Mouse (Mus musculus) adrenal gland, postnatal 10 days (tissue): ENCODE measurements around the gene Ppp1r14a. TPM values are rescaled to one million over a fixed set of nuclear protein-coding genes. Genes with fewer than 3 reads are reported as not detected.
A peak's percentile ranks its signal among the peaks of the same experiment; 100 is the strongest.

ENCODE experiments used
- DNase-seq: peaks from one replicate; pipeline ENCODE4 v3.0.0; 2021; ENCODE audit warnings: mixed read lengths
- total RNA-seq, 2 experiments: library from RNA; stranded (reverse); gene quantifications; 2 replicates each; pipeline ENCODE4 v1.2.3; 2021

The Ppp1r14a gene
- total RNA-seq, 2 experiments from 2014 or later: 13.8 to 14.3 TPM

DNA sequence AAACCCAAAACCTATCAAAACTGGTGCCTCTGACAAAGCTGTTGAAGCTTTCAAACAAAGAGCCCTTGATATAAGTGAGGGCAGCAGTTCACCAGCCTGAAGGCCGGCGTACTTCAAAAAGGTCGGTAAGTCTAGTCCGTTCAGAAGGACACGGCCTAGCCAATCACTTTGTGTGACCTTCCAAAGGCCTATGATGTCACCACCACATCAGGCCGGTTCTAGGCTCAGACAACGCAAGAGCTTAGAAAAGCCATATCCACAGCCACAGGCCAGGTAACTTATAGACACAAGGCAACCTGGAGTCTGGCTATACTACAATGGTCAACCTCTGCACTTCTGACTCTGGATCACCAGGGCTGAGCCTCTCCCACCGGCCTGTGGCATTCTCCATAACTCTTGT lies 9.2 kb upstream of the Ppp1r14a start:
- DNase-seq: no peak

DNA sequence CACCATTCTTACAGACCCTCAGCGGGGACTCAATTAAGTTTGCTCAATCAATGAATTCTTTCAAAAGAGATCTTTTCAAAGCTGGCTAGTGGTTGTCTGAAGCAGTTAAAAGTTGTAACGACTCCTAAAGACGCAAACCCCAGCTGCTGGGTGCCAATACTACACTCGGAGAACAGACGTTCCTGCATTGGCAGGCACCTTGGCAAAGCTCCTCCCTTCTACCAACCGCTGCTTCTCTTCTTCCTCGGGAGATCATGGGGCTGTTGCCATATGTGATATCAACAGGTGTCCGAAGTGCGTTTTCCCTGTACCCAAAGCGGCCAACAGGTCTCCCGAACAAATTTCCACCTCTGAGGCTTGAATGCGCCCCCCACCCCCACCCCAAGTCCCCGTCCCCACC lies 8.3 kb upstream of the Ppp1r14a start:
- no peak for DNase-seq

DNA sequence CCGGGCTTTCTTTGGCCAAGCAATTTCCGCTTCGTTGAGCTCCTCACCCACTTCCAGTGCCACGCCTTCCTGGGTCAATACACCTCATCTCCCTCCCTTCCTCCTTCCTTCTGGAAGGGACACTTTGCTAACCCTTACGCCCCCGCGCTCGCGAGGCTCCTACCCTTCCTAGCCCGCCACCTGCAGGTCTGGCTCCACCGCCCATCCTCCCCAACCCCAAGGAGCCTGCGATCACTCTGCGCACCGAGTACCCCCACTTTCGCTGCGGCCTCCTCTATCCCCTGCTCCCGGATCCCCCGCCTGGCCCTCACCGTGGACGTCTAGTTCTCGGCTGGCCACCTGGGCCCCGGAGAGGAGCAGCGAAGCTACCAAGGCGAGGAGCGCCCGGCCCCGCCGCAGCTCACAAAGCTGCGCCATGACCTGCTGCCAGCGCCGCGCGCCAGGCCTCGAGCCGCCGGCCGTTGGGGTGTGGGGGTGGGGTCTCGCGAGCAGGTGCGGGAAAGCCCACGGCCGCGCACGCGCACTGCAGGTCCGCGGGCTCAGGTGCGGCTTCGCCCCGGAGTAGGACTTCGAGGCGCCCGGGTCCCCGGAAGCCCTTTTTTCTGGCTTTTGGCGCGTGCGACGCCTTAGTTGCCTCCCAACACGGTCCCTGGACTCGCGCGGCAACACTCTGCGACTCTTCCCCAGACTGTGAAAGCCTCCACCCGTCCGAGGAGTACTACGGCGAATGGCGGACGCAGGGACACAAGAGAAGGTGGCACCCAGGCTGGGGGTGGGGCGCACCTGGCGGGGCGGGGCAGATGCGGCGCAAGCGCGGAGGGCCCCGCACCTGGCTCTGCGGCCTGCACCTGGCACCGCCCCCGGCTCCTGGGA lies 7.7 kb upstream of the Ppp1r14a start, which contains the start of gene Spint2:
Gene Spint2 (minus strand): TSS at position 712 of the 873 bp plus-strand sequence.
- peak; percentile 81 for DNase-seq

DNA sequence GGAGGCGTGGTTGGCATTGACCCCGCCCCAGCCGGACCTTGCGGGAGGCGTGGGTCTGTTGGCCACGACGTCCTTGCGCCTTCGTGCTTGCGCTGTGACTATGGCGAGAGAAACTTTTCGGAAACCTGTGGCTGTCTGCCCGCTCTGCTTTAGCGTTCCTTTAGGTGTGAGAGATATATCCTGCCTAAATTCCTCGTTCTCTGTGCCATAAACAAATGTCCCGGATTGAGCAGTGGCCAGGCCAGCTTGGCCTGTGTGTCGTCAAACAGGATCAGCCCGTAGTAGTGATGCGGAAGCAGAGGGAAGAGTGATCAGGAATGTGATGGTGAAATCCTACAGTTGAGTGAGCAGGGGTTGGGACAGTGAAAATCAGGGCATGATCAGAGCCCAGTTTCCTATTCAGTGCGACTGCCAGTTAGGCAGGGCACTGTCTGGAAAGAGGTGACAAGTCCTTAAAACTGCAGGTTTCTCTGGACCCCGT lies 7.0 kb upstream of the Ppp1r14a start:
- no peak for DNase-seq

DNA sequence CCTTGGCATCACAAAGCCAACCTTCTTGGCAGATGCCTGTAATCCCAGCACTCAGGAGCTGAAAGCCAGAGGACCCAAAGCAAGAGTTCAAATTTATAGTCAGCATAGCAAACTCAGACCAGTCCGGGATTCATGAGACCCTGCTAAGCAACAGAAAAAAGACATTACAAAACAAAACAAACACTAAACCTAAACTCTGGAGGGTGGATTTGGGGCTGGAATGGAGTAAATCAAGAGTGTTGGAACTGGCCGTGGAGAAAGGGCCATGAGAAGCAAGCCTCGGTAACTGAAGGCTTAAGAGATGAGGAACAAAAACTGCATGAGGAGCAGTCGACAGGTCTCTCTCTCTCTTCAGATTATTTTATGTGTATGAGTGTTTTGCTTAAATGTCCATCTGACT lies 5.2 kb upstream of the Ppp1r14a start:
- DNase-seq: no peak

DNA sequence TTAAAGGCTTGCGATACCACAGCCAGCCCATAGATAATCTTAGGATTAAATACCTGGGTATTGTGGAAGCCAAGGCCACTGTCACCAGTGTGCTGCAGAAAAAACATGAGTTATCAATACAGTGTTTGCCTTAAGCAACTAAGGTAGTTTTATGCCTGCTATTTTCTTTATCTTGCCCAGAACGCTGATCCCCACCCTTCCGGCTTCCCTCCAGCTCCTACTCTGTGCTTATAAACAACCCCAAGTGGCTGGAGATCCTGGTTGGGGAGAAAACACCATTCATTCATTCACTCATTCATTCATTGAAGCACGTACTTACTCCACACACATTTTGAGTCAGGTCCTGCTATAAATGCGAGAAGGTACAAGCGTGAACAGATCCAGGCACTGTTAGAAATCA lies 4.6 kb upstream of the Ppp1r14a start:
- no peak for DNase-seq

DNA sequence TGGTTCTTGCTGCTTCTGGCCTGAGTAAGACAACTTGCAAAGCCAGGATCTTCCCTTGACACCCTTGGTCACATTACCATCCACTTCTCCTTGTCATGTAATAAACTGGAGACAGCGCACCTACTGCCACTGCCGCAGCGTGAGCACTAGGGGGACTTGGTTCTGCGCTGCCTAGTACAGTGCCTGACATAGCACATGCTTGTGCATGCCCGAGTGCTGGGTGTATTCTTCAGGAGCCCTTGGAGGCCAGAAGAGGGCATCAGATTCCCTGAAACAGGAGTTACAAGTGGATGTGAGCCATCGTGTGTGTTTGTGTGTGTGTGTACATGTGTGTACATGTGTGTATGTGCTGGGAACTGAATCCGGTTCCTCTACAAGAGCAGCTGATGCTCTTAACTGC lies 1.6 kb upstream of the Ppp1r14a start:
- DNase-seq: no peak

DNA sequence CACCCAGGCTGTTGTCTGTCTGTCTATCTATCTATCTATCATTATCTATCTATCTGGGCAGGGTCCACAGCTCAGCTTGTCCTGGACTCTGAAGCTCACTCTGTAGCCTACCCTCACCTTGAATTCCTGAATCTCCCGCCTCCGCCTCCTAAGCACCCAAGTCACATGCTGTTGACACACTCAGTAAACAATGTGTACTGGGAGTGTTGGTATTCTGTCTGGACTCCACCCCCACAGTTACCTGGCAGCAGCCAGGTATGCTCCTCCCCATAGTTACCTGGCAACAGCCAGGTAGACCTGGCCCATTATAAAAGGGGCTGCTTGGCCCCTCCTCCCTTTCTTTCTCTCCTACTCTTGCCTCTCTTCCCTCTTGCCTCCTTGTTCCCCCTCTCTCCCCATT lies 1.0 kb upstream of the Ppp1r14a start:
- no peak for DNase-seq

DNA sequence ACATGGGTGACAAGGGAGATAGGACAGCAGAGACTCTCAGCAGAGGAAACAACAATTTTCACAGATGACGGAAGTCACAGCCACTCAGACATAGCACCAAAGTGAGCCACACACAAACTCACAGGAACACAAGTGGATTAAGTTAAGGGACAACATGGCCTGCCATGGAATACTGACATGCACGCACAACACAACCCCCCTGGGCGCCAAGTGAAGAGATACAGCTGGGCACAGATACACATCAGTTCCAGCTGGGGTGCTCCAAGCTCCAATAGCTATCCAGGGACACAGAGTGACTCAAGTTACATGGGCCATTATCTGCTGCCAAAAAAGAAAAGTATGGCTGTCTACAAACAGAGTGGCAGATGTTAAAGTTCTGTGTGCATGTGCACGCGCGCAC lies 748 bp downstream of the Ppp1r14a start:
- DNase-seq: no peak

DNA sequence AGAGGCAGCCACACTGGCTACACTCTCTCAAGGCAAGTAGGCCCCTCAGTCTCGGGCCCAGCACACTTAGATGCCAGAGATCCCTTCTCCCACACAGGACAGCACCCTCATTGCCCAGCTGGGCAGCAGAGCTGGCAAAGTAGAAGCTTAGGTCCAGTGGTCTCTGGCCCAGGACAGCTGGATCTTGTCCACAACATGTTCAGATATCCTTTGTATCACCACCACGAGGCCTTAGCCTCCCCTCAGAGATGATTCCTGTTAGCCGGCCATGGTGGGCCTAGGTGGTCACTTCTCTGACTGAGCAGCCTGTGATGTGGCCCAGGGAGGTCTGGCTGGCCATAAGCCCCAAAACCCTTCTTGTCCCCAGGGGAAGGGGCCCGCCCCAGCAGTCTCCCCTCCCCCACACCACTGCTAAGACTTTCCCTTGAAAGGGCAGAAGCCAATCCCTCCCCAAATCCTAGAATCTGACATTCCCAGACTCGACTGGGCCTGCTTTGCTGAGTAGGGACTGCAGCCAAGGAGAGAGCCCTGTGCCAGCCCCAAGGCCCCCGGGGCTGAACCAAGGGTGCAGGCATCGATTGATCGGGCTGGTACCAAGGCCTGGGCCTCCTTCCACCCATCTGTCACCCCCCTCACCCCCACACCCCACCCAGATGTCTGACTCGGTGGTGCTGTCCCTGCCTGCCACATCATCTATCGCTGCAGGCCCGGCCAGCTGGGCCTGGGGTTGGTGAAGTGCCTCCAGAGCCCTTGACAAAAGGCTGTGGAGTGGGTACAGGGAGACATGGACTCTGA lies 1.8 kb downstream of the Ppp1r14a start:
- no peak for DNase-seq

DNA sequence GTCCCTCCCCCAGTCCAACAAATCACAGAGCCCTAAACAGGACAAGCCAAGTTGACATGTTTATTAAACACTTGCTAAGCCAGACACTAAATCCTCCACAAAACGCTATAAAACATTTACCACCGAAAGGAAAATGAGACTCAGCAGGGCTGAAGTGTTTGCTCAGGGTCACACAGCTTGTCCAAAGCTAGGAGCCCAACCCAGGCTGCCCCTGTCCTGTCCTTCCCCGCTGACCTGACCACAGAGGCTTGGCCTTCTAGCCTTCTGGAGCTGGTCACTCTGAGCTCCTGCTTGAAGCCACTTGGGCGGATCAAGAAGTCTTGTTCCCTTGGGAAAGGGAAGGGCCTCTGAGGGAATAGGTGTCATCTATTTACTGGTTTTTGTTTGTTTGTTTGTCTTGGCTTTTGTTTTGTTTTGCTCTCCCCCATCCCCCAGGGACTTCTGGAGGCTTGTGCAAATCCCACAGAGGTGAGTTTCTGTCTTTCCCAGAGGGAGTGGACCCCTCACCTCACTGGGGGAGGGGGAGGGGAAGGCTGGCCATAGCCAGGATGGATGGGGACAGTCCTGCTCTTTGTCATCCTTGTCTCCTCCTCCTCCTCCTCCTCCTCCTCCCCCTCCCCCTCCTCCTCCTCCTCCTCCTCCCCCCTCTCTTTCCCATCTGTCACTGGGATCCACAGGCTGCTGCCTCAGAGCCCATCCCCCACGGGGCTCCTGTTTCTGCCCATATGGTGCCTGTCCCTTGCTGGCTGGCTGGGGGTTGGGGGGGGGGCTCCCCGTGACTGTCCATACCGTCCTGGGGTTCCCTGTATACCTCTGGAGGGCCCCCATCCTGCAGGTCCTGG lies 2.7 kb downstream of the Ppp1r14a start:
- DNase-seq: no peak

DNA sequence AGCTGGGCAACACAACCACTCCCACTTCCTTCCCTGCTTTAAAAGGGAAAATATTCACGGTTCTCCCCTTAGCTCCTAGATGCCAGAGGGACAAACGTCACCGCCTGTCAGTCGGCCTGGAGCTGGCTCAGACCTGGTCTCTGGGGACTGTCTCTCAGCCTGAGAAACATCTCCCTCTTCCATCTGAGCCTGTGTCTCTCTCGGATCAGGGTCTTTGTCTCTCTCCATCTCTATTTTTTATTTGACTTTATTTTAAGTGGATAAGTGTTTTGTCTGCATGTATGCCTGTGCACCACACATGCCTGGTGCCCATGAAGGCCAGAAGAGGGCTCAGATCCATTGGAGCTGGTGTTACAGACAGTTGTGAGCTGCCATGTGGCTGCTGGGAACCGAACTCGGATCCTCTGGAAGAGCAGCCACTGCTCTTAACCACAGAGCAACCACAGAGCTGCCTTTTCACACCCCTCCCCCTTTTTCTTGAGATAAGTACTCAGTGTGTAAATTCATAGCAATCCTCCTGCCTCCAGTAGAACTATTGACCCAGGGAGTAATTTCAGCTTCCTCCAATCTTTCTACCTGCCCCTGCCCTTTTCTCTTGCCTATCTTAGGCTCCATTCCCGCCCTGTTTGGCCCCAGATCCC lies 3.5 kb downstream of the Ppp1r14a start:
- no peak for DNase-seq

DNA sequence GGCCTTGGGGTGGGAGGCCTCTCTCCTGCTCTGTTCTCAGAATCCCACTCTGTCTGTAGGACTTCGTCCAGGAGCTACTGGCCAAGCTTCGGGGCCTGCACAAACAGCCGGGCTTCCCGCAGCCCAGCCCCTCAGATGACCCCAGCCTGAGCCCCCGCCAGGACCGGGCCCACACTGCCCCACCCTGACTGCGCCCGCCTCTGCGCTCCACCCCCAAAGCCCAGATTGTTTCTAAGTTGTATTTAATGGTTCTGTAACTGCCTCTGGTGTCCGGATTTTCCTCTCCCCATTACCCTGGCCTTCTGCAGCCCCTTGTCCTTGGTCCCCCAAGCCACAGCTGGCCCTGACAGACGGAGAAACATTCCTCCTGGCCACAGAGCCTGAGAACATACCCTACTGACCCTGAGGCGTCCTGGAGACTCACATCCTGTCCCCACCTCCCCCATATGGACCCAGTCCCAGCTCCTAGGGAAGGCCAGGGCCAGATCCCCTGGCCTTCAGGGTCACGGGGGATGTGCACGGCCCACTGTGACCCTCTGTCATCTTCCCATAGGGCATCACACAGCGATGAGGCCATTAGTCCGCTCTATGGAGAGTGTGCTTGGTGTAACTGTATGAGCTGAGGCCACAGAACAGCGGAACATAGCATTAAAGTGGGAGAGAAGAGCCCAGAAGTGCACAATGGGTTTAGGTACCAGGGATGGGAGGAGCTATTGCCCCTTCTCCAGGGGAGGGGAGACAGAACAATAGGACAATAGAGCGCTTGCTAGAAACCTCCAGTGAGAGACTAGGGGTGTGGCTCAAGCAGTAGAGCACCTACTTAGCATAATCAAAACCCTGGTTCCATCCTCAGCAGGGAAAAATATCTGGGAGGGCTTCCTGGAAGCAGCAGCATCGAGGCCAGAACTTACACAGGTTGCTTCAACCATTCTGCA lies 4.3 kb downstream of the Ppp1r14a start:
- DNase-seq: peak; percentile 43

DNA sequence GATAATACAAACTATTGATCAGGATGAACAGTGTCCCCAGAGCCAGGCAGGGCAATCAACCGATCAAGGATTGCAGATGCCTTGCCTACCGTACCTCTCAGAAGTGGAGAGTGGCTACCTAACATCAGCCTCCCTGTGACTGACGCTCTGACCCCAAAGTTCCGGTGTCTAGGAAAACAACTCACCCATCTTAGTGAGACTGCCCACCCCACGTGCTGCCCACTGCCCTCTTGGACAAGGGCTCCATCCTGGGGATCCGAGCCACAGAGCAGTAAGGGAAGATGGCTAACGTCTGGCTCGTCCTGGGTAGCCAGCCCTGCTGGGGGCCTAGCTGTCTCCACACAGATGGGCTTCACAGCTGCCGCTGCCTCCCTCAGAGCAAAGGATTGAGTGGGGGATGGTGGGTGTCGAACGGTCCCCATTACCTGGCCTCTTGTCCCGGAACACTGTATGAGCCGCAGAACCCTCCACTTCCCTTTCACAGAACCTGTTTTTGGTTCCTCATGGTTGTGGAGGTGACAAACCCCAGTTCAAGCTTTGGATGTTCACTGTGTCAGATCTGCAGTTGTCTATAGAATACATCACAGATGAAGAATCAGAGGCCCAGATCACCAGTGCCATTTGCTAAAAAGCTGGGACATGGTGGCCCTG lies 5.1 kb downstream of the Ppp1r14a start:
- DNase-seq: no peak

DNA sequence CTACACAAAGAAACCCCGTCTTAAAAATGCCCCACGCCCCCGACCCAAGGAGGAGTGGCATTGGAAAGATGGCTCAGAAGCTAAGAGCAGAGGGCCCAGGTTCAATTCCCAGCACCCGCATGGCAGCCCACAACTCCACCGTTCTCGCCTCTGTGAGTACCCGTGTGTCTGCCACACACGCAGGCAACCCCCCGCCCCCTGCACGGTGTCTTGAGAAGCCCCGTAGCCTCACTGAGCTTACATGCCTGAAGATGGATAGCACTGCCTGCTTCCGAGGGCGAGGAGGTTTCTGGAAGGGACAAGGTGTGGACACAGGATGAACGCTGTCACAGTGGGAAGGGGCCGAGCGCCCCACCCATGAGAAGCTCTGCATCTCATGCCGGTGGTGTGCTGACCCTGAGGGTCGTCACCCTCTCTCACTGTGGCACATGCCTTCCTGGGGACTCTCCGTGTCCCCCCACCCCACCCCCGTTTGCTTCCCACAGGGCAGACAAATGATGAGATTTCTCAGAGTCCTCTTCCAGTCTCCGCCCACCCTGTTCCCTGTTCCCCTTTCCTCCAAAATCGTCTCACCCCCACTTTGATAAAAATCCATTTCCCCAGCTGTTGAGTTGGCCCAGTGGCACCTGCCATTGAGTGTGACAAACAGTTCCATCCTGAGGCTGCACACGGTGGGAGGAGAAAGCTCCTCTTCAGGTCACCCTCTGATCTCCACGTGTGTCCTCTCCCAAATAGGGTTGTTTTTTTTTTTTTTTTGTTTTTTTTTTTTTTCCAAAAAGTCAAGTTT lies 6.9 kb downstream of the Ppp1r14a start:
- DNase-seq: no peak

DNA sequence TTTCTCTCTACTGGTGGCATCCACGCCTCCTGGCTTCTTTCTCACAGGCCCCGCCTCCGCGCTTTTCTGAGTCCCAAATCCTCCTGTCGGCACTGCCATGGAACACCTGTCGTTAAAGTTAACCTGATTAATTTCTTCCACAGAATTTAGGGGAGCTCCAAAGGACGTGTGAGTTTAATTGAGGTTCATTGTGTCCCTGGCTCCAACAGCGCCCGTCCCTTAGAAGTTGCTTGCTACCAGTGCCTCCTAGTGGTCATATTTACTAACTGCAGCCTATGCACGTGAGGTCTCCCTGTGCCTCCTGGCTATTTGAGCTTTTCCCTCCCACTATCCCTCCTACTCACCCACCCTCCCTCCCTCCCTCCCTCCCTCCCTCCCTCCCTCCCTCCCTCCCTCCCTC lies 7.9 kb downstream of the Ppp1r14a start:
- DNase-seq: peak; percentile 75

DNA sequence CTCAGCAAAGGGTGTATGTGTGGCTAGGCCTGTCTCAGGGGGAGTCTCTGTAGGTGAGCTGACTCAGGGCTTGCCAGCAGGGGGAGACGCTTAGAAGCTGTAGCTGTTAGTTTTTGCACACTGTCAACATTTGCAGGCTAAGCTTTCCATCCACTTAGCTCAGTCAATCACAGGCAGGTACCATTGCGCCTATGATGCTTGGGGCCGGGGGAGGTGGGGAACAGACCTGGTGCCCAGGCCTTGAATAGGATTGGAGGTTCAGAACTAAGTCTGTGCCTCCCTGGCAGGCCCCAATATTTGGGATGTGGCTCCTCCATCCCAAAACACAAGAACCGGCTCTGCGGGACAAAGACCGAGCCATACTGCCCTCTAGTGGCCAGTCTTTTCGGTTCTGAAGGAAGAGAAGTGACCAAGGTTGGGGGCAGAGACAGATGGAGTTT lies 12.0 kb downstream of the Ppp1r14a start:
- peak; percentile 81 for DNase-seq

DNA sequence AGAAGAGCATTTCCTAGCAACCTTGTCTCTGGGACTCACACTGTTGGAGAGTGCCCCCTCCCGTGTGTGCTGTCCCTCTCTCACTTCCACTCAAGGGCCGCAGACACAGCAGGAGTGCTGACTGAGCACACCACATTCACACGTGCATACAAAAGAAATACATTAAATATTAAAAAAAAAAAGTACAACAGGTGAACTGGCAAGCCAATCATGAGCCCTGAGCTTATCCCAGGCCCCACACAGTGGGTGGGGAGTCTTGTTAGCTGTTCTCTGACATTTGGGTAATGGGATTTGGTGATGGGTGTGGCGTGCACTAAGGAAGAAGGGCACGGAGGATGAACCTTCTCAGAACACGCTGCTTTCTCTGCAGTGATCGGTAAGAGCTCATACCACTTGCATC lies 13.5 kb downstream of the Ppp1r14a start:
- DNase-seq: no peak
